Mouse (Mus musculus): ENCODE data around the gene Aplp2.

The Aplp2 gene

GRCm38 (mm10) chr9:31211690-31212499 lies at the start of gene Aplp2:
Gene Aplp2 (minus strand): TSS chr9:31211815.
- peak; percentile 99 for DNase-seq

- no peak for DNase-seq
These were observed 48.6 kb upstream of the Aplp2 start for GRCm38 (mm10) chr9:31260219-31260618.

- no peak for DNase-seq
These were observed 46.6 kb upstream of the Aplp2 start for GRCm38 (mm10) chr9:31258237-31258636.

GRCm38 (mm10) chr9:31255953-31256352 lies 44.3 kb upstream of the Aplp2 start:
- no peak for DNase-seq

GRCm38 (mm10) chr9:31254697-31255004 lies 43.0 kb upstream of the Aplp2 start:
- DNase-seq: no peak

- DNase-seq: no peak
These were observed 42.5 kb upstream of the Aplp2 start for GRCm38 (mm10) chr9:31253866-31254696.

GRCm38 (mm10) chr9:31253311-31253734 lies 41.7 kb upstream of the Aplp2 start:
- peak in 1 of 2 experiments; percentile 33 for DNase-seq

- DNase-seq: peak in 1 of 2 experiments; percentile 55
These were observed 40.7 kb upstream of the Aplp2 start for GRCm38 (mm10) chr9:31252182-31252799.

- no peak for DNase-seq
These were observed 36.0 kb upstream of the Aplp2 start for GRCm38 (mm10) chr9:31247447-31248220.

- peak in 1 of 2 experiments; percentile 15 for DNase-seq
These were observed 34.8 kb upstream of the Aplp2 start for GRCm38 (mm10) chr9:31246421-31246820.

- DNase-seq: no peak
These were observed 33.4 kb upstream of the Aplp2 start for GRCm38 (mm10) chr9:31245006-31245405.

- no peak for DNase-seq
These were observed 32.3 kb upstream of the Aplp2 start for GRCm38 (mm10) chr9:31243939-31244333.

GRCm38 (mm10) chr9:31243306-31243938 lies 31.8 kb upstream of the Aplp2 start:
- DNase-seq: no peak

- no peak for DNase-seq
These were observed 29.6 kb upstream of the Aplp2 start for GRCm38 (mm10) chr9:31241208-31241699.

- DNase-seq: no peak
These were observed 29.1 kb upstream of the Aplp2 start for GRCm38 (mm10) chr9:31240522-31241207.

GRCm38 (mm10) chr9:31239551-31239950 lies 27.9 kb upstream of the Aplp2 start:
- no peak for DNase-seq

- DNase-seq: no peak
These were observed 26.9 kb upstream of the Aplp2 start for GRCm38 (mm10) chr9:31238526-31238925.

GRCm38 (mm10) chr9:31236079-31236478 lies 24.5 kb upstream of the Aplp2 start:
- no peak for DNase-seq

GRCm38 (mm10) chr9:31235489-31235888 lies 23.9 kb upstream of the Aplp2 start:
- DNase-seq: no peak

GRCm38 (mm10) chr9:31235030-31235429 lies 23.4 kb upstream of the Aplp2 start:
- no peak for DNase-seq

GRCm38 (mm10) chr9:31226541-31226940 lies 14.9 kb upstream of the Aplp2 start:
- DNase-seq: no peak

All from kidney, postnatal 36 days (tissue).